Mouse (Mus musculus) lung, postnatal 0 days (tissue): ENCODE measurements at regions not wholly inside any gene's neighbourhood (a gene's known extent, or its start where the extent isn't known, plus 50 kb on each side); places are given as distances from the start of the nearest gene placed in this dataset.

Experiments used
- CTCF ChIP-seq: IDR thresholded peaks from 2 replicates; pipeline ENCODE4 v1.5.1; 2016; ENCODE audit warnings: antibody characterized with exemption, mild to moderate bottlenecking
- EP300 ChIP-seq: IDR thresholded peaks from 2 replicates; pipeline ENCODE4 v1.6.1; 2016; ENCODE audit warnings: antibody characterized with exemption, mild to moderate bottlenecking, control low read depth

- no peak for TF ChIP-seq EP300
- no peak for TF ChIP-seq CTCF
Observed at GRCm38 (mm10) chr17:83093862-83094261, 121.2 kb upstream of the Pkdcc start.
